Mouse (Mus musculus) erythroblast, embryonic 14.5 days (primary cell): ENCODE data around the gene BC005561. TPM values are rescaled to one million over a fixed set of nuclear protein-coding genes. Genes with fewer than 3 reads are reported as not detected.
A peak's percentile ranks its signal among the peaks of the same experiment; 100 is the strongest.

Experiments
- H3K27me3 ChIP-seq: 2 replicates; pipeline ENCODE4 v1.6.1; 2012; ENCODE audit warnings: inconsistent platforms; ENCODE audit not compliant: control insufficient read depth
- H3K36me3 ChIP-seq: 2 replicates; pipeline ENCODE4 v1.6.1; 2012; ENCODE audit warnings: mild to moderate bottlenecking, inconsistent platforms; ENCODE audit not compliant: control insufficient read depth
- H3K4me1 ChIP-seq: 2 replicates; pipeline ENCODE4 v1.6.1; 2012; ENCODE audit warnings: inconsistent platforms; ENCODE audit not compliant: control insufficient read depth
- H3K4me3 ChIP-seq: replicated peaks from 2 replicates; pipeline ENCODE3; 2012; ENCODE audit warnings: moderate library complexity, mild to moderate bottlenecking, inconsistent platforms
- H3K9me3 ChIP-seq: 2 replicates; pipeline ENCODE4 v1.6.1; 2012; ENCODE audit warnings: low read length, inconsistent platforms, mixed read lengths; ENCODE audit not compliant: control insufficient read depth
- GATA1 ChIP-seq: IDR thresholded peaks from 2 replicates; pipeline ENCODE4 v1.6.1; 2012; ENCODE audit warnings: low read length, inconsistent platforms, mixed read lengths
- TAL1 ChIP-seq: IDR thresholded peaks from 3 replicates; pipeline ENCODE4 v1.6.1; 2012; ENCODE audit warnings: low read length, inconsistent platforms, mixed read lengths
- polyA plus RNA-seq: library from polyadenylated mRNA; stranded (reverse); fragments of >175 nt; gene quantifications from 2 replicates; pipeline ENCODE4 v1.2.3, GENCODE M21; 2012

BC005561 gene
- polyA plus RNA-seq, 1 experiment, result 0.07 TPM

DNA sequence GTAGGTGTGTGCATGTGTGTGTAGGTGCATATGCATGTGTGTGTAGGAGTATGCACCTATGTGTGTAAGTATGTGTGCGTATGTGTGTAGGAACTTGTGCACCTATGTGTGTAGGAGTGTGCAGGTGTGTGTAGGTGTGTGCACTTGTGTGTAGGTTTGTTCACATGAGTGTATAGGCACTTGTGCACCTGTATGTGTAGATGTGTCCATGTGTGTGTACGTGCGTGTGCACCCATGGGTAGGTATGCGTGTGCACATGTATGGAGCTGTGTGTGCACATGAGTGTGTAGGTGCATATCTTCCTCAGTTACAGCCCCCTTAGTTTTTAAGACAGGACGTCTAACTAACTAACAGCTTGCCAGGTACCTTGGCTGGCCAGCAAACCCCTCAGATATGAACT is 39.6 kb upstream of the BC005561 start:
- Histone ChIP-seq H3K27me3 (no peaks in the 10 kb centered on the region), H3K36me3 (peaks cover 2% of the 10 kb centered on the region; the same call in 1 of the 2 replicates), H3K4me3 (no peak overlapping the region), H3K9me3 (peaks cover 13% of the 10 kb centered on the region; the same call in 1 of the 2 replicates), H3K4me1 (no peaks in the 10 kb centered on the region)
- no peak for TF ChIP-seq TAL1
- TF ChIP-seq GATA1, result no peak

DNA sequence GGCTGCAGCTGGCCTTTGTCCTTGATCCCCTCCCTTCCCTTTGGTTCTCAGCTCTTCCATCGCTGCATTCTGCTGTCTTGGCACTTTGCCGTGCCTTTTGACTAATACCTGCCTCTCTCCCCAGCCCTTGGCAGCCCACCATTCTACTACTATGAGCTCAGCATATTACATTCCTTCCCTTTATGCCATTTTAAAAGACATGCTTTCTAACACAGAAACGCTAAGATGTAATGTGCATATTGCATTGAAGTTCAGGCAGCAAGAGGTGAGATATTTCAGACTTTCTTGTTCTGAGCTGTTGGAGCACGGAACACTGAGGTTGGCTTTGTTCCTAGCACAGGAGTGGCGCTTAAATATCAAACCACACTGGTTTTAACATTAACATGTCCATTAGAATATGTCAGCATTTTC is 37.2 kb upstream of the BC005561 start:
- Histone ChIP-seq H3K36me3 (peaks cover 2% of the 10 kb centered on the region; the same call in 1 of the 2 replicates), H3K4me1 (no peaks in the 10 kb centered on the region), H3K27me3 (no peaks in the 10 kb centered on the region), H3K9me3 (peaks cover 10% of the 10 kb centered on the region; the same call in 1 of the 2 replicates), H3K4me3 (no peak overlapping the region)
- TF ChIP-seq TAL1 (no peak), GATA1 (no peak)

GRCm38 (mm10) chr5:104472371-104472770 is 35.8 kb upstream of the BC005561 start:
- Histone ChIP-seq H3K36me3 (no peaks in the 10 kb centered on the region; the same call in 1 of the 2 replicates), H3K27me3 (no peaks in the 10 kb centered on the region), H3K9me3 (peaks cover 6% of the 10 kb centered on the region; the same call in 1 of the 2 replicates), H3K4me1 (no peaks in the 10 kb centered on the region), H3K4me3 (no peak overlapping the region)
- TF ChIP-seq GATA1 (no peak), TAL1 (no peak)

DNA sequence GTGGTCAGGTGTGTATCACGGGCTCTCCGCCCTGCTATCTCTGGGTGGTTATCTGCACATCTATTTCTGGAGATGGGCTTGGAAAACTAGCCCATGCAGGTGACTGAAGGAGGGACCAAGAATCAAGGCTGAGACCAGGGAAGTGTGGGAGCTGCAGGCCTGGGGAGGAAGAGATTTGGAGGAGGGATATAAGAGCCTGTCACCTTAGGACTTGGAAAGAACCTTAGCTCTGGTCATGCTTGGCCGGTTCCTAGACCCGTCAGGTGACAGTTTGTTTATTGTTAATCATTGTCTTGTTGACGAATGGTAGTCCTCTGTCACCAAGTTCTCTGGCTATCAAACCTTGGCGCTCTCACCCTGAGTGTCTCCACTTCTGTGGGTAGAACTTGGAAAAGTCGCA is 27.8 kb upstream of the BC005561 start:
- Histone ChIP-seq H3K36me3 (peaks cover 2% of the 10 kb centered on the region; the same call in 1 of the 2 replicates), H3K4me3 (no peak overlapping the region), H3K27me3 (no peaks in the 10 kb centered on the region), H3K9me3 (peaks cover 4% of the 10 kb centered on the region; the same call in 1 of the 2 replicates), H3K4me1 (no peaks in the 10 kb centered on the region)
- TF ChIP-seq TAL1 (no peak), GATA1 (no peak)

- Histone ChIP-seq H3K27me3 (no peaks in the 10 kb centered on the region), H3K36me3 (peaks cover 2% of the 10 kb centered on the region; the same call in 1 of the 2 replicates), H3K9me3 (peaks cover 4% of the 10 kb centered on the region; the same call in 1 of the 2 replicates), H3K4me3 (no peak overlapping the region), H3K4me1 (no peaks in the 10 kb centered on the region)
- TF ChIP-seq TAL1 (no peak), GATA1 (no peak)
Observed at GRCm38 (mm10) chr5:104482856-104483255, 25.3 kb upstream of the BC005561 start.

DNA sequence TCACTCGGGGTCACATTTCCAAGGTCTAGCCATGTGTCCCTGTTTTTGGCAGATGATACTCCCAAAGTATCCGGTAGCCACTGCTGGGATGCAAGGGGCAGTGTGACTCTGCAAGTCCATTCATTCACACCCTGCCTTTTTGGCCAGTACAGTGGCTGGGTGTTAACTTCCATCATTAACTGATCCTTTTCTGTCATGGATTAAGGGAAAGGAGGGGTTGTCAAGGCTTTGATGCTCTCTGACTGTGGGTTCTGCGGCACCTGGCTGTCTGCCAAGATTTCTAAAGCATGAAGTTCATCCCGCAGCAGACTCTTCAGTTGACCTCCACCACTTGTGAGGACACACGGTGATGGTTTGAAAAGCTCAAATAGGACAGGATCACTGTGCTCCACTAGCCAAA is 16.6 kb upstream of the BC005561 start:
- Histone ChIP-seq H3K4me1 (no peaks in the 10 kb centered on the region), H3K4me3 (no peak overlapping the region), H3K36me3 (no peaks in the 10 kb centered on the region), H3K27me3 (no peaks in the 10 kb centered on the region), H3K9me3 (peaks cover 2% of the 10 kb centered on the region; the same call in 1 of the 2 replicates)
- TF ChIP-seq GATA1 (no peak), TAL1 (no peak)

DNA sequence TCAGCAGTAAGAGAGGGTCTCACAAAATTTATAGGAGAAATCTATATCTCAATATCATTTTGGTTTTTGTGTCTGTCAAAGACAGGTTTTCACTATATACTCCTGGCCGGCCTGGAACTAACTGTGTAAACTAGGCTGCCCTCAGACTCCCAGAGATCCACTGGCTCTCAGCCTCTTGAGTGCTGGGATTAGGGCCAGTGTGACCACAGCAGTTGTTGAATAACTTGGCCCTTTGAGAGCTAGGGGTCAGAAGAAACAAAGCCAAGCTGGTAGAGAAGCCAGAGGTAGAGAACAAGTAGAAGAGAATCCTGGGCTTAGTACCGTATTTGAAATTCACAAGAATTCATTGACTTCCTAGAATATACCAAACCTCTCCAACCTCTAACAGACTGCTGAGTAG is 3.3 kb upstream of the BC005561 start:
- Histone ChIP-seq H3K36me3 (no peaks in the 10 kb centered on the region), H3K4me3 (no peak overlapping the region), H3K9me3 (peaks cover 2% of the 10 kb centered on the region; the same call in 1 of the 2 replicates), H3K27me3 (no peaks in the 10 kb centered on the region), H3K4me1 (peaks cover 13% of the 10 kb centered on the region)
- TF ChIP-seq TAL1 (no peak), GATA1 (no peak)

DNA sequence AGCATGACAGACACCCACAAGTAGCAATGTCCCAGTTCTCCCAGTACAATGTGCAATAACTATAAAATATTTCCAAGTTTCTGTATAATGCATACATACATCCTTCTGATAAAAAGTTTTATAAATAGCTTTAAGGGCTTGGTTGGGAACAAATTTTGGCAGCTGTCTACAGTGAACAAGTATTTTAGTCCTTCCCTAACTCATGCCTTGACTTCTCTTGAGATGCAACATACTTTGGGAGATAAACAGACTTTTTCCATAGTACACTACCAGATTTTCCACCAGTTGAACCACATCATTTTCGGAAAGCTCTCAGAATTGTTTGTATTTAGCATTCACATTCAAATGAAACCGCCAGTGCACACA is 340 bp upstream of the BC005561 start:
- H3K27me3 ChIP-seq, result no peaks in the 10 kb centered on the region
- peaks cover 14% of the 10 kb centered on the region for H3K4me1 ChIP-seq
- H3K9me3 ChIP-seq, result no peaks in the 10 kb centered on the region
- H3K4me3 ChIP-seq, result peak overlapping the region; percentile 85
- no peak for TF ChIP-seq GATA1
- TF ChIP-seq TAL1, result no peak
- no peaks in the 10 kb centered on the region for H3K36me3 ChIP-seq

DNA sequence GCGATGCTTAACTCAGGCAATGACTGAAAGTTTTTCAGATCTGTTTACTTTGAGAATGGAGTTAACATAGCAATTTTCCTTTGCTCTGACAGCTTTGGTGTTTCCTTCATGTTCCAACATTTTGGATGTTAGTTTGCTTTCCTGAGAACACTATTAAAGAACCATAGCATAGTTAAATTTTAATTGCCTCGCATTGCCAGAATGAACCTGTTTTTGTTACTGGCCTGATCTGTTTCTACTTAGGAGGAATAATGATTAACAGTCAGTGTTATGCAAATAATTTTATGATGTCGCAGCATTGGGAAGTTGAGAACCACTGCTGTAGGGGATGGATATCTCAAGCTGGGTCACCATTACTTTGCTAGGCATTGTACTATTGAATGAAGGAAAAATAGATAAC is 3.1 kb downstream of the BC005561 start:
- Histone ChIP-seq H3K4me1 (peaks cover 14% of the 10 kb centered on the region), H3K27me3 (no peaks in the 10 kb centered on the region), H3K4me3 (no peak overlapping the region), H3K36me3 (peaks cover 9% of the 10 kb centered on the region), H3K9me3 (peaks cover 8% of the 10 kb centered on the region)
- no peak for TF ChIP-seq GATA1
- TF ChIP-seq TAL1, result no peak

GRCm38 (mm10) chr5:104538612-104539011 is 30.5 kb downstream of the BC005561 start:
- Histone ChIP-seq H3K36me3 (peaks cover 24% of the 10 kb centered on the region), H3K9me3 (no peaks in the 10 kb centered on the region), H3K4me1 (no peaks in the 10 kb centered on the region), H3K27me3 (no peaks in the 10 kb centered on the region), H3K4me3 (no peak overlapping the region)
- TF ChIP-seq TAL1, result no peak
- no peak for TF ChIP-seq GATA1
